Mouse (Mus musculus) erythroblast, embryonic 14.5 days (primary cell): ENCODE results near the gene Adamts4. TPM values are rescaled to one million over a fixed set of nuclear protein-coding genes. Genes with fewer than 3 reads are reported as not detected.
"Not testable (repeated sequence)": the region's sequence is repeated elsewhere in the genome, so short reads cannot be mapped to it uniquely, and the experiment has no call there.

Experiments used
- H3K27me3 ChIP-seq: 2 replicates; pipeline ENCODE4 v1.6.1; 2012; ENCODE audit warnings: inconsistent platforms; ENCODE audit not compliant: control insufficient read depth
- H3K36me3 ChIP-seq: 2 replicates; pipeline ENCODE4 v1.6.1; 2012; ENCODE audit warnings: mild to moderate bottlenecking, inconsistent platforms; ENCODE audit not compliant: control insufficient read depth
- H3K4me1 ChIP-seq: 2 replicates; pipeline ENCODE4 v1.6.1; 2012; ENCODE audit warnings: inconsistent platforms; ENCODE audit not compliant: control insufficient read depth
- H3K4me3 ChIP-seq: replicated peaks from 2 replicates; pipeline ENCODE3; 2012; ENCODE audit warnings: moderate library complexity, mild to moderate bottlenecking, inconsistent platforms
- H3K9me3 ChIP-seq: 2 replicates; pipeline ENCODE4 v1.6.1; 2012; ENCODE audit warnings: low read length, inconsistent platforms, mixed read lengths; ENCODE audit not compliant: control insufficient read depth
- GATA1 ChIP-seq: IDR thresholded peaks from 2 replicates; pipeline ENCODE4 v1.6.1; 2012; ENCODE audit warnings: low read length, inconsistent platforms, mixed read lengths
- TAL1 ChIP-seq: IDR thresholded peaks from 3 replicates; pipeline ENCODE4 v1.6.1; 2012; ENCODE audit warnings: low read length, inconsistent platforms, mixed read lengths
- polyA plus RNA-seq: library from polyadenylated mRNA; stranded (reverse); fragments of >175 nt; gene quantifications from 2 replicates; pipeline ENCODE4 v1.2.3, GENCODE M21; 2012

Gene Adamts4
- polyA plus RNA-seq, 1 experiment, result not detected

GRCm38 (mm10) chr1:171286517-171286916 is 36.3 kb downstream of the Adamts4 start:
- Histone ChIP-seq H3K9me3 (no peaks in the 10 kb centered on the region), H3K4me1 (peaks cover 71% of the 10 kb centered on the region), H3K36me3 (peaks cover 71% of the 10 kb centered on the region), H3K27me3 (no peaks in the 10 kb centered on the region), H3K4me3 (peak overlapping the region; percentile 88)
- TF ChIP-seq TAL1 (no peak), GATA1 (no peak)

GRCm38 (mm10) chr1:171287136-171288081 is 37.2 kb downstream of the Adamts4 start, which contains the start of gene Usp21:
TSS of gene Usp21 (minus strand) at chr1:171287991.
- peaks cover 69% of the 10 kb centered on the region for H3K36me3 ChIP-seq
- peak within 1 kb of the TSS; percentile 88 for H3K4me3 ChIP-seq
- 0 out of 2 replicates have a peak, but pooled peaks cover under 1% of the 10 kb centered on the region for H3K9me3 ChIP-seq
- TF ChIP-seq TAL1 (no peak), GATA1 (no peak)
- H3K4me1 ChIP-seq, result peaks cover 75% of the 10 kb centered on the region
- no peaks in the 10 kb centered on the region for H3K27me3 ChIP-seq

GRCm38 (mm10) chr1:171288328-171288727 is 38.1 kb downstream of the Adamts4 start:
- H3K4me3 ChIP-seq, result peak overlapping the region; percentile 88
- 0 out of 2 replicates have a peak, but pooled peaks cover 2% of the 10 kb centered on the region for H3K9me3 ChIP-seq
- H3K27me3 ChIP-seq, result no peaks in the 10 kb centered on the region
- TF ChIP-seq TAL1, result no peak
- TF ChIP-seq GATA1, result no peak
- peaks cover 75% of the 10 kb centered on the region for H3K4me1 ChIP-seq
- peaks cover 61% of the 10 kb centered on the region for H3K36me3 ChIP-seq

- H3K27me3 ChIP-seq, result peaks cover 25% of the 10 kb centered on the region
- peaks cover 5% of the 10 kb centered on the region; the same call in 1 of the 2 replicates for H3K9me3 ChIP-seq
- H3K36me3 ChIP-seq, result peaks cover 23% of the 10 kb centered on the region
- peak overlapping the region; percentile 96 for H3K4me3 ChIP-seq
- TF ChIP-seq TAL1 (no peak), GATA1 (no peak)
- H3K4me1 ChIP-seq, result peaks cover 47% of the 10 kb centered on the region
These were observed 43.1 kb downstream of the Adamts4 start for GRCm38 (mm10) chr1:171293351-171293750.

GRCm38 (mm10) chr1:171293906-171294297 is 43.7 kb downstream of the Adamts4 start:
- TF ChIP-seq GATA1 (no peak), TAL1 (no peak)

GRCm38 (mm10) chr1:171294298-171295062 is 44.3 kb downstream of the Adamts4 start, which contains the start of gene Ufc1:
TSS of gene Ufc1 (minus strand) at chr1:171295024.
- peak within 1 kb of the TSS; percentile 96 for H3K4me3 ChIP-seq
- peaks cover 11% of the 10 kb centered on the region for H3K36me3 ChIP-seq
- H3K9me3 ChIP-seq, result peaks cover 5% of the 10 kb centered on the region; the same call in 1 of the 2 replicates
- peaks cover 34% of the 10 kb centered on the region for H3K27me3 ChIP-seq
- H3K4me1 ChIP-seq, result peaks cover 38% of the 10 kb centered on the region
- no peak for TF ChIP-seq TAL1
- no peak for TF ChIP-seq GATA1

More at GRCm38 (mm10) chr1:171293906-171294297, 43.7 kb downstream of the Adamts4 start:
- H3K4me3 ChIP-seq, result peak overlapping the region; percentile 96
- peaks cover 31% of the 10 kb centered on the region for H3K27me3 ChIP-seq
- H3K4me1 ChIP-seq, result peaks cover 42% of the 10 kb centered on the region
- H3K36me3 ChIP-seq, result peaks cover 17% of the 10 kb centered on the region
- H3K9me3 ChIP-seq, result peaks cover 5% of the 10 kb centered on the region; the same call in 1 of the 2 replicates

- Histone ChIP-seq H3K9me3 (peaks cover 5% of the 10 kb centered on the region; the same call in 1 of the 2 replicates), H3K36me3 (peaks cover 6% of the 10 kb centered on the region), H3K27me3 (peaks cover 36% of the 10 kb centered on the region), H3K4me3 (peak overlapping the region; percentile 96), H3K4me1 (peaks cover 38% of the 10 kb centered on the region)
- TF ChIP-seq GATA1, result no peak
- TF ChIP-seq TAL1, result no peak
These were observed 44.8 kb downstream of the Adamts4 start for GRCm38 (mm10) chr1:171295063-171295402.

- H3K36me3 ChIP-seq, result no peaks in the 10 kb centered on the region
- TF ChIP-seq GATA1 (no peak), TAL1 (no peak)
These were observed 48.0 kb downstream of the Adamts4 start for GRCm38 (mm10) chr1:171298226-171298625.

GRCm38 (mm10) chr1:171306157-171306556 is 55.9 kb downstream of the Adamts4 start:
- not testable (repeated sequence) for H3K36me3 ChIP-seq, H3K4me1 ChIP-seq, H3K4me3 ChIP-seq, H3K9me3 ChIP-seq
- H3K27me3 ChIP-seq, result peaks cover 35% of the 10 kb centered on the region

More at GRCm38 (mm10) chr1:171298226-171298625, 48.0 kb downstream of the Adamts4 start:
- H3K27me3 ChIP-seq, result peaks cover 45% of the 10 kb centered on the region
- no peak overlapping the region for H3K4me3 ChIP-seq
- peaks cover 16% of the 10 kb centered on the region for H3K4me1 ChIP-seq
- peaks cover 2% of the 10 kb centered on the region; the same call in 1 of the 2 replicates for H3K9me3 ChIP-seq
